Mouse (Mus musculus) limb, embryonic 12.5 days (tissue): ENCODE data around the gene Svs3a. TPM values are rescaled to one million over a fixed set of nuclear protein-coding genes. Genes with fewer than 3 reads are reported as not detected.
"Not testable (repeated sequence)": the region's sequence is repeated elsewhere in the genome, so short reads cannot be mapped to it uniquely, and the experiment has no call there.

Experiments
- ATAC-seq: fragments of 200-750 bp; cut with Nextera tagmentation; 2 replicates; pipeline ENCODE4 v1.8.0; 2017; ENCODE audit warnings: low read depth, moderate TSS enrichment; ENCODE audit not compliant: insufficient number of reproducible peaks, insufficient read depth, low FRiP score, low TSS enrichment
- H3K27ac ChIP-seq: fragments of 300-500 bp; sonication (generic); 2 replicates; pipeline ENCODE4 v1.5.1; 2016; ENCODE audit warnings: mild to moderate bottlenecking, moderate library complexity
- H3K27me3 ChIP-seq: fragments of 300-500 bp; sonication (generic); 2 replicates; pipeline ENCODE4 v1.6.1; 2016; ENCODE audit warnings: mild to moderate bottlenecking, moderate library complexity
- H3K36me3 ChIP-seq: fragments of 300-500 bp; sonication (generic); 2 replicates; pipeline ENCODE4 v1.6.1; 2016; ENCODE audit warnings: mild to moderate bottlenecking, moderate library complexity
- H3K4me1 ChIP-seq: fragments of 300-500 bp; sonication (generic); replicated peaks from 2 replicates; pipeline ENCODE4 v1.6.1; 2016
- H3K4me2 ChIP-seq: fragments of 300-500 bp; sonication (generic); 2 replicates; pipeline ENCODE4 v1.6.1; 2016; ENCODE audit warnings: mild to moderate bottlenecking, moderate library complexity
- H3K4me3 ChIP-seq: fragments of 300-500 bp; sonication (generic); replicated peaks from 2 replicates; pipeline ENCODE4 v1.5.1; 2016; ENCODE audit warnings: mild to moderate bottlenecking
- H3K9ac ChIP-seq: fragments of 300-500 bp; sonication (generic); replicated peaks from 2 replicates; pipeline ENCODE4 v1.6.1; 2016; ENCODE audit warnings: mild to moderate bottlenecking, moderate library complexity
- H3K9me3 ChIP-seq: fragments of 300-500 bp; sonication (generic); 2 replicates; pipeline ENCODE4 v1.6.1; 2016; ENCODE audit warnings: mild to moderate bottlenecking, moderate library complexity
- WGBS: fragments of 180-500 bp; shearing (Covaris S2); methylation state at CpG from one replicate; pipeline ENCODE4 v1.1.7; 2016; 5-methylcytosine and 5-hydroxymethylcytosine counted together
- polyA plus RNA-seq: library from polyadenylated mRNA; unstranded; fragments of >200 nt; fragmentation: Nextera tagmentation; extraction: Ambion mirVana; gene quantifications from 2 replicates; pipeline ENCODE4 v1.2.1, GENCODE M21; 2016

Svs3a gene
- polyA plus RNA-seq: not detected in 2 replicates

DNA sequence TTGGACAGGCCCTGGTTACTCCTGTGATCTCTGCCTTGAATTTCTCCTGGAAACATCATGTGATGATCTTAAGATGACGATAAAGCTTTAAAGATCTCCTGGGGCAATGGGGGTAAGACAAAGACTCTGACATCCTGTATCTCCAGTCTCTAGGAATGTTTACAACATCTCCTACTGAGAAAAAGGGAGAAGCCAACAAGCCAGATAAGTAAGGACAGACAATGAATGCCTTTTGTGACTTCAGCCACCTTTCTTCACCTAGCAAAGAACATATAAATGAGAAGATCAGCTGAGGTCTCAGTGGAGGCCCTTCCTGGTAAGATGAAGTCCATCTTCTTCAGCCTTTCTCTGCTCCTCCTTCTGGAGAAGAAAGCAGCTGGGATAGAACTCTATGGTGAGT lies at the start of gene Svs3a:
Gene Svs3a, plus strand, starts transcription at position 301 of the 400 bp plus-strand sequence.
- H3K4me3 ChIP-seq, ATAC-seq, H3K4me1 ChIP-seq, H3K36me3 ChIP-seq, H3K27me3 ChIP-seq, H3K9me3 ChIP-seq, H3K27ac ChIP-seq, H3K4me2 ChIP-seq, H3K9ac ChIP-seq: not testable (repeated sequence)
- WGBS: 88% methylated on average over 1 of the region's 1 CpGs

GRCm38 (mm10) chr2:164256540-164256939 lies 32.5 kb upstream of the Svs3a start, which contains the start of gene Svs3b:
TSS of gene Svs3b (minus strand) at chr2:164256640.
- H3K9me3 ChIP-seq, H3K9ac ChIP-seq, H3K4me3 ChIP-seq, H3K36me3 ChIP-seq, H3K4me2 ChIP-seq, H3K27ac ChIP-seq, ATAC-seq, H3K4me1 ChIP-seq: not testable (repeated sequence)
- 78% methylated on average over 1 of the region's 1 CpGs for WGBS
- peaks cover 18% of the 10 kb centered on the region for H3K27me3 ChIP-seq

DNA sequence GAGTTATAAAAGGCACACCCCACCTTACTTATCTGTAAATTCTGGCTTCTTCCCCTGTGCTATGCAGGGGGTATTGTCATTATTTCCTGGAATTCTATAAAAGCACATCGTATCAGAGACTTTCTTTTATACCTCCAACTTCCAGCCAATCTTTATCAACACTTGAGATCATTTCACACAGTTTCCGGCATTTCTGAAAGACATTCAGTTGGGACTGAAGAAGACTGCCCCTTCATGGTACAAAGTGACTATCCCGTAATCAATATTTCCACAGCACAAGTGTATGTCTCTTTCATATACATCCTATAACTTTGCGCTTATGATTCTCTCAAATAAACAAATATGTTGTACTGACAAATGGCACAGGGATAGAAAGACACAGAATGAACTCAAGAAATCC lies 10.7 kb upstream of the Svs3a start, which contains the start of gene Svs4:
Gene Svs4, minus strand, starts transcription at position 101 of the 400 bp plus-strand sequence.
- Histone ChIP-seq H3K9ac (no peak within 1 kb of the TSS), H3K27me3 (no peaks in the 10 kb centered on the region), H3K9me3 (no peaks in the 10 kb centered on the region), H3K4me2 (no peak within 1 kb of the TSS), H3K4me1 (no peaks in the 10 kb centered on the region), H3K36me3 (no peaks in the 10 kb centered on the region), H3K27ac (no peak within 1 kb of the TSS), H3K4me3 (no peak within 1 kb of the TSS)
- 92% methylated on average over 4 of the region's 4 CpGs for WGBS
- no peak for ATAC-seq

DNA sequence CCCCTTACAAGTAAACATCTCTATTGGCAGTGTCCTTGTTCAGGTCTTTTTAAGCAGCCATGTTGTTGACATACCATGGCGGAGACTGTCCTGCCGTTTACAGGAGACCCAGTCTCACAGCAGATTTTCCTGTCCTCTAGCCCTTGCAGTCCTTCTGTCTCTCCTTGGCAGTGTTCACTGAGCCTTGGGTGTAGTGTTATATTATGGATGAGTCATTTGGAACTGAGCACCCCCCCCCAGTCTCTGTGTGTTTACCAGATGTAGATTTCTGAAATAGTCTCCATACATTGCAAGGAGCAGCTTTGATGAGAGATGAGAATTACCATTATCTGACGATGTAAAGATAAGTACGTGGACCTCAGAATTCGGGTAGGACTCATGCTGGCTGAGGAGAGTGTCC lies 23.5 kb downstream of the Svs3a start:
- Histone ChIP-seq H3K4me1 (no peaks in the 10 kb centered on the region), H3K27ac (no peak overlapping the region), H3K36me3 (no peaks in the 10 kb centered on the region), H3K4me3 (no peak overlapping the region), H3K4me2 (no peak overlapping the region), H3K9me3 (no peaks in the 10 kb centered on the region), H3K27me3 (no peaks in the 10 kb centered on the region), H3K9ac (no peak overlapping the region)
- WGBS: 84% methylated on average over 5 of the region's 5 CpGs
- ATAC-seq: no peak

DNA sequence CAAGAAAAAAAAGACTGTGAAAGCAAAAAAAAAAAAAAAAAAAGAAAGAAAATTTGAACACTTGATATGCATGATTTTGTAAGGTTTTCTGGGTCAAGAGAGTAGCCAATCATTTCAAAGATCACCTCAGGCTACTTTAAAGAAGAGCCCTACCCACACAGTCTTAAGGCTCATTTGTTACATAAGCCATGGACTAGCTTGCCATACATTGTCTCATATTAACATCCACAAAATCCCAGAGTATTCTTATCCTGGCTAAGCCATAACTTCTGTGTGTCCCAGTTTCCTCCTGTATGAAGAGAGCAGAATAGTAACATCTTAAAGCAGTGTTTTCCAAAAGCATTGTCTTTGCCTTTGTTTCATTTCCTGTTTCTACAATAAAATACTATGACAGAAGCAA lies 26.4 kb downstream of the Svs3a start:
- H3K9ac ChIP-seq, H3K9me3 ChIP-seq, H3K27ac ChIP-seq, H3K4me2 ChIP-seq, H3K4me3 ChIP-seq, H3K4me1 ChIP-seq, H3K27me3 ChIP-seq, ATAC-seq, H3K36me3 ChIP-seq: not testable (repeated sequence)

- not testable (repeated sequence) for H3K36me3 ChIP-seq, H3K4me3 ChIP-seq, H3K9me3 ChIP-seq, H3K27ac ChIP-seq, ATAC-seq, H3K4me2 ChIP-seq, H3K9ac ChIP-seq, H3K27me3 ChIP-seq, H3K4me1 ChIP-seq
- 83% methylated on average over 1 of the region's 1 CpGs for WGBS
Observed at GRCm38 (mm10) chr2:164316451-164316850, 27.4 kb downstream of the Svs3a start, which contains the start of gene Svs6. TSS of gene Svs6 (plus strand) at chr2:164316751.

- 84% methylated on average over 6 of the region's 6 CpGs for WGBS
Observed at GRCm38 (mm10) chr2:164320983-164321382, 31.9 kb downstream of the Svs3a start.

GRCm38 (mm10) chr2:164332440-164332839 lies 43.4 kb downstream of the Svs3a start, which contains the start of gene Svs5:
TSS of gene Svs5 (plus strand) at chr2:164332740.
- not testable (repeated sequence) for H3K4me2 ChIP-seq, H3K27ac ChIP-seq, H3K36me3 ChIP-seq, H3K4me3 ChIP-seq, H3K9ac ChIP-seq, ATAC-seq, H3K4me1 ChIP-seq, H3K27me3 ChIP-seq, H3K9me3 ChIP-seq
- WGBS: 83% methylated on average over 3 of the region's 3 CpGs

More at GRCm38 (mm10) chr2:164320983-164321382, 31.9 kb downstream of the Svs3a start:
- Histone ChIP-seq H3K9me3 (no peaks in the 10 kb centered on the region), H3K27me3 (no peaks in the 10 kb centered on the region), H3K4me2 (no peak overlapping the region), H3K36me3 (no peaks in the 10 kb centered on the region), H3K27ac (no peak overlapping the region), H3K4me1 (no peaks in the 10 kb centered on the region), H3K9ac (no peak overlapping the region), H3K4me3 (no peak overlapping the region)
- ATAC-seq: no peak

Other genes starting within 250 kb of the Svs3a start
- 28.2 and 29.6 TPM in 2 replicates for gene Stk4, start 218.9 kb upstream of the Svs3a start, polyA plus RNA-seq
- 53.6 and 53.7 TPM in 2 replicates for gene Tomm34, start 218.1 kb upstream of the Svs3a start, polyA plus RNA-seq
- 1.1 and 1.3 TPM in 2 replicates for gene Kcns1, start 118.2 kb upstream of the Svs3a start, polyA plus RNA-seq
- not detected in 2 replicates for gene Wfdc5, start 106.5 kb upstream of the Svs3a start, polyA plus RNA-seq
- gene Wfdc12, start 98.7 kb upstream of the Svs3a start, polyA plus RNA-seq: not detected in 2 replicates
- gene Wfdc15a, start 89.1 kb upstream of the Svs3a start, polyA plus RNA-seq: not detected in 2 replicates
- gene Wfdc15b, start 67.6 kb upstream of the Svs3a start, polyA plus RNA-seq: not detected in 2 replicates
- not detected in 2 replicates for gene Svs2, start 50.8 kb upstream of the Svs3a start, polyA plus RNA-seq
- gene Svs3b, start 32.6 kb upstream of the Svs3a start, polyA plus RNA-seq: not detected in 2 replicates
- not detected in 2 replicates for gene Svs4, start 10.8 kb upstream of the Svs3a start, polyA plus RNA-seq
- not detected in 2 replicates for gene Svs6, start 27.5 kb downstream of the Svs3a start, polyA plus RNA-seq
- not detected in 2 replicates for gene Svs5, start 43.5 kb downstream of the Svs3a start, polyA plus RNA-seq
- 1.2 and 2.5 TPM in 2 replicates for gene Slpi, start 99.8 kb downstream of the Svs3a start, polyA plus RNA-seq
- gene Rbpjl, start 113.9 kb downstream of the Svs3a start, polyA plus RNA-seq: 0.40 and 0.55 TPM in 2 replicates
- 50.5 and 78.0 TPM in 2 replicates for gene Matn4, start 115.9 kb downstream of the Svs3a start, polyA plus RNA-seq
- 34.3 and 36.5 TPM in 2 replicates for gene Sdc4, start 154.6 kb downstream of the Svs3a start, polyA plus RNA-seq
- gene Sys1, start 167.7 kb downstream of the Svs3a start, polyA plus RNA-seq: 55.2 and 59.2 TPM in 2 replicates
- gene Gm20458, start 171.7 kb downstream of the Svs3a start, polyA plus RNA-seq: 2.3 and 3.4 TPM in 2 replicates
- not detected in 2 replicates for gene Trp53tg5, start 184.5 kb downstream of the Svs3a start, polyA plus RNA-seq
- 1.2 and 1.7 TPM in 2 replicates for gene Dbndd2, start 196.8 kb downstream of the Svs3a start, polyA plus RNA-seq
- gene Pigt, start 208.3 kb downstream of the Svs3a start, polyA plus RNA-seq: 24.9 and 32.7 TPM in 2 replicates